Mouse (Mus musculus): ENCODE results near the gene Pkib. TPM values are rescaled to one million over a fixed set of nuclear protein-coding genes. Genes with fewer than 3 reads are reported as not detected.
A peak's percentile ranks its signal among the peaks of the same experiment; 100 is the strongest.

Gene Pkib
- total RNA-seq (2021): not detected
- long read RNA-seq, experiment 1: 0 reads
- long read RNA-seq, experiment 2: 0 reads

GRCm38 (mm10) chr10:57631896-57632867 is at the start of gene Pkib:
Gene Pkib, plus strand, starts transcription at chr10:57631981.
- peak; percentile 14 for DNase-seq
- intact Hi-C loops (cut with DNase I; ENCODE audit: low total_unique reads): no loop called here

- no peak for DNase-seq
- intact Hi-C loops (cut with DNase I; ENCODE audit: low total_unique reads): no loop called here
Measured at GRCm38 (mm10) chr10:57583927-57584326, 47.9 kb upstream of the Pkib start.

- DNase-seq: no peak
- intact Hi-C loops (cut with DNase I; ENCODE audit: low total_unique reads): no loop called here
Measured at GRCm38 (mm10) chr10:57594266-57594665, 37.5 kb upstream of the Pkib start.

- no peak for DNase-seq
- intact Hi-C loops (cut with DNase I; ENCODE audit: low total_unique reads): no loop called here
Measured at GRCm38 (mm10) chr10:57597172-57597571, 34.6 kb upstream of the Pkib start.

- intact Hi-C loops (cut with DNase I; ENCODE audit: low total_unique reads): no loop called here
- DNase-seq: no peak
Measured at GRCm38 (mm10) chr10:57602951-57603350, 28.8 kb upstream of the Pkib start.

- DNase-seq: peak; percentile 14
- intact Hi-C loops (cut with DNase I; ENCODE audit: low total_unique reads): no loop called here
Measured at GRCm38 (mm10) chr10:57623311-57623710, 8.5 kb upstream of the Pkib start.

GRCm38 (mm10) chr10:57627773-57628172 is 4.0 kb upstream of the Pkib start:
- DNase-seq: no peak
- intact Hi-C loops (cut with DNase I; ENCODE audit: low total_unique reads): no loop called here

GRCm38 (mm10) chr10:57630557-57630956 is 1.2 kb upstream of the Pkib start:
- intact Hi-C loops (cut with DNase I; ENCODE audit: low total_unique reads): no loop called here

GRCm38 (mm10) chr10:57632868-57633240 is 1.1 kb downstream of the Pkib start:
- no peak for DNase-seq
- intact Hi-C loops (cut with DNase I; ENCODE audit: low total_unique reads): no loop called here

More at GRCm38 (mm10) chr10:57630557-57630956, 1.2 kb upstream of the Pkib start:
- no peak for DNase-seq

GRCm38 (mm10) chr10:57636970-57637369 is 5.2 kb downstream of the Pkib start:
- intact Hi-C loops (cut with DNase I; ENCODE audit: low total_unique reads): no loop called here
- no peak for DNase-seq

- intact Hi-C loops (cut with DNase I; ENCODE audit: low total_unique reads): no loop called here
- DNase-seq: no peak
Measured at GRCm38 (mm10) chr10:57638250-57638649, 6.5 kb downstream of the Pkib start.

- intact Hi-C loops (cut with DNase I; ENCODE audit: low total_unique reads): no loop called here
- DNase-seq: no peak
Measured at GRCm38 (mm10) chr10:57639540-57639939, 7.8 kb downstream of the Pkib start.

- intact Hi-C loops (cut with DNase I; ENCODE audit: low total_unique reads): no loop called here
- DNase-seq: no peak
Measured at GRCm38 (mm10) chr10:57653297-57653696, 21.5 kb downstream of the Pkib start.

- intact Hi-C loops (cut with DNase I; ENCODE audit: low total_unique reads): no loop called here
- no peak for DNase-seq
Measured at GRCm38 (mm10) chr10:57660505-57660904, 28.7 kb downstream of the Pkib start.

- DNase-seq: no peak
- intact Hi-C loops (cut with DNase I; ENCODE audit: low total_unique reads): no loop called here
Measured at GRCm38 (mm10) chr10:57663758-57664157, 32.0 kb downstream of the Pkib start.

- intact Hi-C loops (cut with DNase I; ENCODE audit: low total_unique reads): no loop called here
- no peak for DNase-seq
Measured at GRCm38 (mm10) chr10:57664253-57664652, 32.5 kb downstream of the Pkib start.

- intact Hi-C loops (cut with DNase I; ENCODE audit: low total_unique reads): no loop called here
- no peak for DNase-seq
Measured at GRCm38 (mm10) chr10:57675740-57676139, 44.0 kb downstream of the Pkib start.

- DNase-seq: no peak
- intact Hi-C loops (cut with DNase I; ENCODE audit: low total_unique reads): no loop called here
Measured at GRCm38 (mm10) chr10:57687999-57688398, 56.2 kb downstream of the Pkib start.

- no peak for DNase-seq
Measured at GRCm38 (mm10) chr10:57690161-57690560, 58.4 kb downstream of the Pkib start.

GRCm38 (mm10) chr10:57702246-57702645 is 70.5 kb downstream of the Pkib start:
- no peak for DNase-seq
- intact Hi-C loops (cut with DNase I; ENCODE audit: low total_unique reads): no loop called here

More at GRCm38 (mm10) chr10:57690161-57690560, 58.4 kb downstream of the Pkib start:
- intact Hi-C loops (cut with DNase I; ENCODE audit: low total_unique reads): no loop called here

- intact Hi-C loops (cut with DNase I; ENCODE audit: low total_unique reads): no loop called here
Measured at GRCm38 (mm10) chr10:57721035-57721434, 89.3 kb downstream of the Pkib start.

More at GRCm38 (mm10) chr10:57721035-57721434, 89.3 kb downstream of the Pkib start:
- DNase-seq: no peak
